Comparison of ENCODE assay signal across 11 mouse cellular contexts in genomic region chr5:72580970-72581332, GRCm38 (mm10). TPM values are rescaled to one million over a fixed set of nuclear protein-coding genes. Genes with fewer than 3 reads are reported as not detected.
DNase-seq lines count a peak whose midpoint lies in the region; ATAC-seq lines count a peak whose summit lies in the region.
"Not testable (repeated sequence)": the region's sequence is repeated elsewhere in the genome, so short reads cannot be mapped to it uniquely, and the experiment has no call there.
"Had no signal": no experiment of that assay in that cellular context is flagged by ENCODE, and none has a peak within 500 bp of the region (broad histone marks: within the 10 kb centered on the region; RNA-seq: fewer than 3 reads in every experiment).

Zar1 (minus strand) TSS chr5:72581254.

- not testable (repeated sequence) for H3K27ac ChIP-seq in embryonic facial prominence, embryonic 15.5 days (replicated peaks); heart, embryonic 13.5 days (replicated peaks); limb, embryonic 11.5 days (replicated peaks; ENCODE audit: low read depth, low read length); lung, embryonic 15.5 days; stomach, embryonic 16.5 days (ENCODE audit: low read length)

- not testable (repeated sequence) for H3K4me1 ChIP-seq in embryonic facial prominence, embryonic 15.5 days; heart, embryonic 13.5 days; limb, embryonic 11.5 days (ENCODE audit: control insufficient read depth, insufficient read depth, low read length); lung, embryonic 15.5 days; stomach, embryonic 16.5 days (ENCODE audit: control insufficient read depth, insufficient read depth, low read length)

- 9% methylated on average over 21 of the region's 21 CpGs for WGBS in embryonic facial prominence, embryonic 15.5 days
- WGBS in heart, embryonic 13.5 days: 7% methylated on average over 18 of the region's 21 CpGs
- WGBS in limb, embryonic 11.5 days: 7% methylated on average over 14 of the region's 21 CpGs
- WGBS in lung, embryonic 15.5 days: 8% methylated on average over 19 of the region's 21 CpGs
- 13% methylated on average over 17 of the region's 21 CpGs for WGBS in stomach, embryonic 16.5 days

- peak within 1 kb of the TSS; percentile 83 for H3K4me2 ChIP-seq in embryonic facial prominence, embryonic 15.5 days (replicated peaks)
- peak within 1 kb of the TSS; percentile 89 for H3K4me2 ChIP-seq in heart, embryonic 13.5 days
- peak within 1 kb of the TSS; percentile 71 for H3K4me2 ChIP-seq in limb, embryonic 11.5 days (ENCODE audit: low read depth, severe bottlenecking)
- H3K4me2 ChIP-seq in lung, embryonic 15.5 days: peak within 1 kb of the TSS; percentile 80
- peak within 1 kb of the TSS; percentile 81 for H3K4me2 ChIP-seq in stomach, embryonic 16.5 days (ENCODE audit: low read depth, low read length)

- not testable (repeated sequence) for H3K36me3 ChIP-seq in embryonic facial prominence, embryonic 15.5 days; heart, embryonic 13.5 days; limb, embryonic 11.5 days (ENCODE audit: control insufficient read depth, insufficient read depth, low read length); lung, embryonic 15.5 days; stomach, embryonic 16.5 days (ENCODE audit: control insufficient read depth, insufficient read depth, low read length)

- not testable (repeated sequence) for H3K9me3 ChIP-seq in embryonic facial prominence, embryonic 15.5 days (replicated peaks); heart, embryonic 13.5 days; limb, embryonic 11.5 days (ENCODE audit: control insufficient read depth, low read length); lung, embryonic 15.5 days; stomach, embryonic 16.5 days (replicated peaks; ENCODE audit: control insufficient read depth, low read length)

- 0 out of 2 replicates have a peak, but pooled peaks have one; percentile 24 for ATAC-seq in embryonic facial prominence, embryonic 15.5 days (ENCODE audit: insufficient number of reproducible peaks, low FRiP score, low TSS enrichment, low read depth)
- ATAC-seq in heart, embryonic 13.5 days (ENCODE audit: extremely low read depth, insufficient number of reproducible peaks, low FRiP score, low TSS enrichment): not testable (repeated sequence)
- peak; percentile 15 for ATAC-seq in inflammation-experienced regulatory T-cells, adult 6 months
- peak; percentile 51 for ATAC-seq in limb, embryonic 11.5 days (ENCODE audit: insufficient number of reproducible peaks, low FRiP score, low TSS enrichment, low read depth)
- peak; percentile 52; the same call in 1 of the 2 replicates for ATAC-seq in lung, embryonic 15.5 days (ENCODE audit: borderline replicate concordance, extremely low read depth, low FRiP score, low TSS enrichment)
- ATAC-seq in stomach, embryonic 16.5 days (ENCODE audit: insufficient read depth, low FRiP score): peak; percentile 47; the same call in 1 of the 2 replicates

- peak; percentile 33 for DNase-seq in ZHBTc4 (ENCODE audit: low read depth, low spot score)
- DNase-seq in limb, embryonic 11.5 days (ENCODE audit: low spot score): peak; percentile 38
- DNase-seq in neural tube, embryonic 10.5 days (ENCODE audit: extremely low spot score, low spot score): peak; percentile 26

- peaks cover 13% of the 10 kb centered on the region; the same call in 1 of the 2 replicates for H3K27me3 ChIP-seq in embryonic facial prominence, embryonic 15.5 days
- H3K27me3 ChIP-seq in heart, embryonic 13.5 days (replicated peaks): peaks cover 53% of the 10 kb centered on the region
- not testable (repeated sequence) for H3K27me3 ChIP-seq in limb, embryonic 11.5 days (ENCODE audit: control insufficient read depth, insufficient read depth, low read length)
- H3K27me3 ChIP-seq in lung, embryonic 15.5 days: peaks cover 35% of the 10 kb centered on the region
- H3K27me3 ChIP-seq in stomach, embryonic 16.5 days (ENCODE audit: control insufficient read depth, insufficient read depth, low read length): peaks cover 11% of the 10 kb centered on the region

- not testable (repeated sequence) for H3K9ac ChIP-seq in embryonic facial prominence, embryonic 15.5 days; lung, embryonic 15.5 days
- H3K9ac ChIP-seq in heart, embryonic 13.5 days: peak within 1 kb of the TSS; percentile 78
- H3K9ac ChIP-seq in limb, embryonic 11.5 days (ENCODE audit: low read length): peak within 1 kb of the TSS; percentile 45; the same call in 1 of the 2 replicates
- peak within 1 kb of the TSS; percentile 53 for H3K9ac ChIP-seq in stomach, embryonic 16.5 days (ENCODE audit: low read length)

- peak within 1 kb of the TSS; percentile 47 for H3K4me3 ChIP-seq in embryonic facial prominence, embryonic 15.5 days (replicated peaks)
- H3K4me3 ChIP-seq in heart, embryonic 13.5 days: peak within 1 kb of the TSS; percentile 57
- peak within 1 kb of the TSS; percentile 41 for H3K4me3 ChIP-seq in limb, embryonic 11.5 days (ENCODE audit: low read depth, low read length)
- H3K4me3 ChIP-seq in lung, embryonic 15.5 days: peak within 1 kb of the TSS; percentile 39
- H3K4me3 ChIP-seq in stomach, embryonic 16.5 days (replicated peaks; ENCODE audit: low read length): peak within 1 kb of the TSS; percentile 50

RNA-seq across cellular contexts. Expression of gene Zar1, which starts in this region (rescaled TPM):
- polyA plus RNA-seq in embryonic facial prominence, embryonic 15.5 days (2015; fragmentation: Nextera tagmentation; extraction: Ambion mirVana): 0.88 and 1.0 TPM in 2 replicates
- 0.15 and 0.25 TPM in 2 replicates for polyA plus RNA-seq in heart, embryonic 13.5 days (2015; fragmentation: Nextera tagmentation; extraction: Ambion mirVana)
- not detected for polyA plus RNA-seq in inflammation-experienced regulatory T-cells, adult 6 months (2017; shearing (Covaris generic))
- 0.55 and 1.3 TPM in 2 replicates for polyA plus RNA-seq in limb, embryonic 11.5 days (2014; fragmentation: Nextera tagmentation; extraction: Ambion mirVana)
- not detected in 2 replicates for polyA plus RNA-seq in lung, embryonic 15.5 days (2015; fragmentation: Nextera tagmentation; extraction: Ambion mirVana)
- polyA plus RNA-seq in stomach, embryonic 16.5 days (2015; fragmentation: Nextera tagmentation; extraction: Ambion mirVana): 0.09 TPM in 1 of 2 replicates, not detected in the other
- polyA plus RNA-seq: large intestine, adult 2 months; Patski; urinary bladder, adult 2 months had no signal

Comparison
In these comparisons a context has a peak if more than half of its experiments do, and no peak if none do; other contexts are left out.
1. Peak in ATAC-seq in inflammation-experienced regulatory T-cells, adult 6 months; RNA of the gene not detected or under 1 TPM.
2. Peak in ATAC-seq, H3K4me3 ChIP-seq and H3K4me2 ChIP-seq in lung, embryonic 15.5 days; RNA of the gene not detected or under 1 TPM.
3. Peak in ATAC-seq, H3K4me3 ChIP-seq, H3K9ac ChIP-seq and H3K4me2 ChIP-seq in stomach, embryonic 16.5 days; RNA of the gene not detected or under 1 TPM.